Mouse (Mus musculus) frontal cortex, adult (tissue): ENCODE results near the gene Cfap299.

Source experiments
- ATAC-seq: cut with Nextera tagmentation; 2 replicates; pipeline ENCODE4 v1.9.2; 2017; ENCODE audit warnings: mild to moderate bottlenecking, moderate library complexity, mixed read lengths; ENCODE audit not compliant: low TSS enrichment

Gene Cfap299

GRCm38 (mm10) chr5:98376799-98377090 is 47.6 kb downstream of the Cfap299 start:
- no peak for ATAC-seq

- ATAC-seq, result no peak
Observed at GRCm38 (mm10) chr5:98380360-98380759, 51.3 kb downstream of the Cfap299 start.

- ATAC-seq, result no peak
Observed at GRCm38 (mm10) chr5:98387054-98387453, 58.0 kb downstream of the Cfap299 start.

- ATAC-seq, result peak; percentile 67; the same call in 1 of the 2 replicates
Observed at GRCm38 (mm10) chr5:98402165-98402564, 73.1 kb downstream of the Cfap299 start.

- ATAC-seq, result no peak
Observed at GRCm38 (mm10) chr5:98410060-98410459, 81.0 kb downstream of the Cfap299 start.

- no peak for ATAC-seq
Observed at GRCm38 (mm10) chr5:98416385-98417145, 87.5 kb downstream of the Cfap299 start.

- no peak for ATAC-seq
Observed at GRCm38 (mm10) chr5:98424965-98425364, 95.9 kb downstream of the Cfap299 start.

GRCm38 (mm10) chr5:98426112-98426511 is 97.0 kb downstream of the Cfap299 start:
- no peak for ATAC-seq

- no peak for ATAC-seq
Observed at GRCm38 (mm10) chr5:98430060-98430459, 101.0 kb downstream of the Cfap299 start.

GRCm38 (mm10) chr5:98438686-98439085 is 109.6 kb downstream of the Cfap299 start:
- ATAC-seq, result no peak

- no peak for ATAC-seq
Observed at GRCm38 (mm10) chr5:98446771-98447462, 117.8 kb downstream of the Cfap299 start.

GRCm38 (mm10) chr5:98449873-98450272 is 120.8 kb downstream of the Cfap299 start:
- no peak for ATAC-seq

GRCm38 (mm10) chr5:98466882-98467535 is 137.9 kb downstream of the Cfap299 start:
- no peak for ATAC-seq

GRCm38 (mm10) chr5:98470052-98470451 is 140.9 kb downstream of the Cfap299 start:
- ATAC-seq, result peak; percentile 94

GRCm38 (mm10) chr5:98476539-98476938 is 147.4 kb downstream of the Cfap299 start:
- no peak for ATAC-seq

GRCm38 (mm10) chr5:98477261-98477660 is 148.2 kb downstream of the Cfap299 start:
- ATAC-seq, result peak; percentile 44; the same call in 1 of the 2 replicates

- ATAC-seq, result peak; percentile 69; the same call in 1 of the 2 replicates
Observed at GRCm38 (mm10) chr5:98483507-98483906, 154.4 kb downstream of the Cfap299 start.

GRCm38 (mm10) chr5:98485189-98485588 is 156.1 kb downstream of the Cfap299 start:
- no peak for ATAC-seq

GRCm38 (mm10) chr5:98498317-98498716 is 169.2 kb downstream of the Cfap299 start:
- peak; percentile 98 for ATAC-seq

GRCm38 (mm10) chr5:98516214-98516613 is 187.1 kb downstream of the Cfap299 start:
- no peak for ATAC-seq

- ATAC-seq, result no peak
Observed at GRCm38 (mm10) chr5:98520118-98520517, 191.0 kb downstream of the Cfap299 start.

- peak; percentile 94 for ATAC-seq
Observed at GRCm38 (mm10) chr5:98522270-98522977, 193.3 kb downstream of the Cfap299 start.
